Mouse (Mus musculus) MEL-GATA-1-ER (cell line): ENCODE data around the gene Hoxa1.

ENCODE experiments used
- DNase-seq: peaks from one replicate; pipeline ENCODE4 v3.0.0-alpha.2; 2012; ENCODE audit warnings: low read depth; ENCODE audit errors: extremely low read depth

Gene Hoxa1

DNA sequence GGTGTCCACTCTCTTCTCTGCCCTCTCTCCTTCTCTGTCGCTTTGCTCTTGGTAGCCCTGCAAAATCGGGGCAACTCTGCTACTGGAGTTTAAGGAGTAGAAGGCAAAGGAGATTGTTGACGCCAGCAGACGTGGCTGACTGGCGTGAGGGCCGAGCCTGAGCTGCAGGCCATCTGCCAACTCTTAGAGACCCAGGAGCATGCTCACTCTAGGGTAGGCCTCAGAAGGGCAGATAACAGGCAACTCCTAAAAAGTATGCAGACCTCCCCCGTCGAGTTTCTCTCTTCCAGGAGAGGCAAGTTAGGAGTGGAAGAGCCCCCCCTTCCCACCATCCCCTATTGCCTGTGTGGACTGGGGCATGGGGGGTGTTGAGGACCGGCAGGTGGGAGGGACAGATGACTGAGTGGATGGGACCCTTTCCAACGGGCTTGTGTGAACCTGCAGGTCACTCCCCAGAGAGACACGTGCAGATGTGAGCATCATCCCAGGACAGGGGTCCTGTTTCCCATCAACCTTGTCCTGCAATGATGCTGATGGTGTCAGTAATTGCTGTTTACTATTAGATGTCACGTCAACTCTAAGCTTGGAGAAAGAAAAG, 1.1 kb upstream of the Hoxa1 start:
- DNase-seq, result no peak

DNA sequence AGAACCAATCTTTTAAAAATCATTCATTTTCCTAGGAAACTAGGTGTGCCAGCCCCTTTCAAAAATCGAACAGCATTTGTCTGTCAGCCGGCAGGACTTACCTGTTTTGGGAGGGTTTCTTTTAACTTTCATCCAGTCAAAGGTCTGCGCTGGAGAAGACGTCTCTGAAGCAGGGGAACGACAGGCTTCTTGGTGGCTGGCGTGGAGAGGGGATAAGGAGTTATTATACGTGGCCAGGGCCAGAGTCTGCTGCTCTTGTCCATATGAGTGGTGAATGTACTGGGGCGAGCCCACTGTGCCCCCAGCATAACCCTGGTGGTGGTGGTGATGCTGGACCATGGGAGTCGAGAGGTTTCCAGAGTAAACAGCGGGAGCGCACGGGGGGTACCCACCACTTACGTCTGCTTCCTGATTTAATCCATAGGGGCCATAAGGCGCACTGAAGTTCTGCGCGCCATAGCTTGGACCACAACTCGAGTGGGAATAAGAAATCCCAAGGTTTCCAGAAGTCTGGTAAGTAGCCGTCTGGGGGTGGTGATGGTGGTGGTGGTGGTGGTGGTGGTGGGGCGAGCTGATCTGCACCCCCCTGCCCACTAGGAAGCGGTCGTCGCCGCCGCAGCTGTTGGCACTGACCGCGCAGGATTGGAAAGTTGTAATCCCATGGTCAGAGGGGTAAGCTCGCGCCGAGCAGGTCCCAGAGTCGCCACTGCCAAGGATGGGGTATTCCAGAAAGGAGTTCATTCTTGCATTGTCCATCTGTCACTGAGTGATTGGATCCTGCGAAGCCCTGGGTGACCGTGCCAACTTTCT, 446 bp downstream of the Hoxa1 start:
- DNase-seq, result no peak

DNA sequence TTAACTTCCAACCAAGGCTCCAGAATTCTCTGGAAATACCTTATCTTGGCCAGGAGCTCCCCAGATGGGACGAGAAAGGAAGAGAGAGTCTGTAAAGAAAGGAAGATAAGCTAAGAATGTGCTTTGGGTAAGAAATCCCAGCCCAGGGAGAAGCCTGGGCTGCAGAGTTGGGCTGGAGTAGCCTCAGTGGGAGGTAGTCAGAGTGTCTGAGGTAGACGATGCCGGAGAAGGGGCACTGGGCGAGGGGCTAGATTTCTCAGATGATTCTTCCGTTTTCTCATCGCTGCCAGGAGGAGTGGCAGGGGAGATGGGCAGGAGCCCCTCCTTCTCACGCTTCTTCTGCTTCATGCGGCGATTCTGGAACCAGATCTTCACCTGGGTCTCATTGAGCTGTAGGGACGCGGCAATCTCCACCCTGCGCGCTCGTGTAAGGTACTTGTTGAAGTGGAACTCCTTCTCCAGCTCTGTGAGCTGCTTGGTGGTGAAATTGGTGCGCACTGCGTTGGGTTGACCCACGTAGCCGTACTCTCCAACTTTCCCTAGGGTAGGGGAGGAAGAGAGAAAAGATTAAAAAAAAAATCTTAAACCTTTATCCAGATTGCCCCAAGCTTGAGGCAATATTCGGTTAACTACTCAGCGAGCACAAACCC, 1.4 kb downstream of the Hoxa1 start:
- no peak for DNase-seq

DNA sequence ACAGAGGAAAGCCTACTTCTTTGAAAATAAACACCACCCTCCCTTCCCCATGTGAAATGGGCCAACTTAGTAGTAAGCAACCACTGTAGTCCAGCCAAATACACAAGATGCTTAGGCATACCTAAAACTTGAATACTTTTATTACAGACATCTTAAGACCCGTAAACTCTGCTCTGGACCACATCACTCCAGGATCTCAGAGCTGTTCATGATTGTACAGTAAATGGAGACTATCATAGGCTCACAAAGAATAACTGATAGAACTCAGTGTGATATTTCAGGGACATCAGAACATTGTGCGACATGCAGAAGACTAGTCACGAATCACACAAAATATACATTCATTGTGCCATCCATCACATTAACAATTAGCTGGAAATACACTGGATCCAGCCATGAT, 2.6 kb downstream of the Hoxa1 start:
- no peak for DNase-seq

DNA sequence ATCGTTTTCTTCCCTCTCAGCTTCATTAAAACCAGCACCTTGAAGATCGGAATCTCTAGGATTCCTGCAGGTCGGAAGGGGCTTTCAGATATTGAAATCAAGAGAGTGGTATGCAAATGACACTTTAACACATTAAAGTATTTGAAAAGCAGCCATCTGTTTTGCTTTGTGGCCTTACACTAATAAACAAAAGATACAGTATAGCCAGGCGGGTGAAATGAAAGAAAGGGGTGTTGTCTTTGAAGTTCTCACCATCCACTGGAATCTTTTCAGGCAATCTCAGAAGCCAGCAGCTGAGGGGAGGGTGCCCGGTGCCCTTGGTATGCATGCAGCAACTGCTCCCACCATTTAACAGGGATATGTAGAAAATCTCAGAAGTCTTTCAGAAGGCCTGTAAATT, 4.1 kb downstream of the Hoxa1 start:
- no peak for DNase-seq

DNA sequence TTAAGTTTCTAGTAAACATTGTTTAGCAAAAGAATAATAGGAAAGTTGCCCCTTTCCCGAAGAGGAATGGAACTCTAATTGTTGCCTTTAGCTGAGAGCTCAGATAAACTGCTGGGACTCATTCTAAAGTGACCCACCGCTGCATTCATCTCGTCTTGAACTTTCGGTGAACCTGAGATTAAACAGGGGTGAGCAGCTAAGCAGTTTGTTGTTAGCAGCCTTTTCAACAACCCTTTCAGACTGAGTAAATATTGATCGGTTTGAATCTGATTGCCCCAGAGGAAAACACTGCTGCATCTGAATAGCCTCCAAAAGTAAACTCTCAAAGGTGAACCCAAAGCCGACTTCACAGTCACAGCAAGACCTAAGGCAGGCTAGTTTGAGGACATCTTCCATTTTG, 4.8 kb downstream of the Hoxa1 start:
- no peak for DNase-seq

DNA sequence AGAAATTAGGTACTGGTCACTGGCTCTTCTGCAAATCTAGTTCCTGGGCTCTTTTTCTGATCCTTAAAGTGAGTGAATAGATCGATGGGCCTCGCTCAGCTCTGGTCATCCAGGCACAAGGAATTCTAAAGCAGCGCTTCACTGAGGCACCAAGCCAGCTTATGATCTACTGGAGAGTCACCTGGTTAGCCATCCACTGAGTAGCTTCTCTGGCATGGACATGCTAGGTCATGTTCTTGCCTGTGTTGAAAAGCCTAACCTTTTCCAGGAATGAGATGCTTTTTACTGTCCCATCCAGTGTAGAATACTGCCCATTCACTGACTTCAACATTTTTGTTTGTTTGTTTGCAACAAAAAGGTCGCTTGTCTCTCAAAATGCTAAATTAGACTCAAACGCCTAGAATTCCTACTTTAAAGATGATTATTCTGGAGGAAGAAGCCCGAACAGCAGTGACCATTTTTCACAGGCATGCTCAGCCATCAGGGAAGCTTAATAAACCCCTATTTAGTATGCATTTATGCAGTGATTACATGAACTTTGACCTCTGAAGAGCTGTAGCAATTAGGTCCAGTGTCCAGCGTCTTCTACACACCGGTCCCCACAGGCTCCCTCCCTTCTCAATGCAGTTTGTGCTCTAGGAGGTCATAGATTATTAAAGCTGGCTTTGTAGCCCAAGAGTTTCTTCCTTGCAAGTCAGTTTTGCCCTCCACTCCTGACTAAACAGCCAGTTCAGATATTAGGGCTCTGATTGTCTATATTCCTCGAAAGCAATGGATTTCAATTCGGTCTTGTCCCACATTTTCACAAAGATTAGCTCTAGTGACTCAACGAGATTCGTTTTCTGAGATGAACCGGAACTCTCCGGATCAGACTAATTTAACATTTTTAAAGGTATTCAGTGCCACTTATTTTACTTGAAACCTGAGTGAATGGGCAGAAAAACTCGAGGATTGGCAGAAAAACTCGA, 5.6 kb downstream of the Hoxa1 start:
- no peak for DNase-seq

DNA sequence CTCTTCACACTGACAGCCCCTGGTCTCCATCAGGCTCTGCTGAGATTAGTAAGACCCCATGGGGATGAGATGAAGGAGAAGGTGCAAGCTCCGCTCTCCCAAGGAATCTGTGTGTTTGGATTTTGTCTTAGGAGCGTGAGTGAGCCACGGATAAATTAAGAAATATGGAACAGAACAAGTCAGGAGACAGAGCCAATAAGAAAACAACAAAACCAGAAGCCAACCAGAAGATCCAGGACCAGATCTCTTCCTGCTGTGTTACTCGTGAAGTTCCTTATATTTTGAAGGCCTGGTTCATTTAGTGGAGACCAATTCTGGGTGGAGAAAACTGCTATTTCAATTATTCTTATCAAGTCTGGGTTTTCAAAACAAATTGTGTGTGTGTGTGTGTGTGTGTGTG, 6.5 kb downstream of the Hoxa1 start:
- DNase-seq, result no peak

DNA sequence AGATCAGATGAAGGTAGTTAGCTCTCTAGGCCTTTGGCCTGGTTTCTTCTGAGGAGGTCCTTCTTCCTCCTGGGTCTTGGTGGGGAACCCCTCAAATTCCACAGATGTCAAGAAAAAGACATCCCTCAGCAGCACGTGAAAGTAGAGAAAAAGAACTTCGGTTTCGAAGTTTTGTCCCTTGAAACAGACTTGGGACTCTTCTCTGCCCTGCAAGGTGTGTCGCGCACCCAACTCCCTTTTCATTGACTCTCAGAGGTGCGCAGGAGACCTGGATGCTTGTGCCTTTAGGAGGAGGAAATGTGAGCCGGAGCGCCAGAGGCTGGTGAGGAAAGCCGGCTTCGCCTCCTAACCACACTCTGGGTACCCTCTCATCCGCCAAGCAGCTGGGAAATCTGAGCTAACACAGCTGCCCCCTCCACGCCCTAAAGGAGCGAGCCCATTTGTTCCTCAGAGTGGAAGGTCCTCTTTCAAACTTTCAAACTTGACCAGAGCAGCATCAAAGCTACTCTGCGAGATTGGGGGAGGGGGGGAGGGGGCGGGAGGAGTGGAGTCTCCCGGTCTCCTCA, 7.6 kb downstream of the Hoxa1 start:
- no peak for DNase-seq

DNA sequence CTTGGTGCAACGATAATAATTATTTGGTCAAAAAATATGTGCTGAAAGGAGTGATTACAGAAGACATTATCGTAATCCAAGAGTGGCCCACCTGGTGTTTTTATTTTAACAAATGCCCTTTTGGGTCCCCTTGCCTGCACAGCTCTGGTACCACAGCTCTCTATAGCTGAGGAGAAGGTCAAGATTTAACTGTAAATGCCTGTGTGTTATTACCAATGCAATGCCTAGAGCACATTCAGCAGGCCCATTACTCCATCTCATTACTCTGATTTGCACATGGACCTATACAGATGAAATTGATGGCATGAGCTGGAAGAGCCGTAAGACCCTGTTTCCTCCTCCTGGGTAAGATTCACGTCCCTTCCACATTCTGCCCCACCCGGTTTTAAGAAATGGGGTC, 19.0 kb downstream of the Hoxa1 start:
- DNase-seq, result no peak

DNA sequence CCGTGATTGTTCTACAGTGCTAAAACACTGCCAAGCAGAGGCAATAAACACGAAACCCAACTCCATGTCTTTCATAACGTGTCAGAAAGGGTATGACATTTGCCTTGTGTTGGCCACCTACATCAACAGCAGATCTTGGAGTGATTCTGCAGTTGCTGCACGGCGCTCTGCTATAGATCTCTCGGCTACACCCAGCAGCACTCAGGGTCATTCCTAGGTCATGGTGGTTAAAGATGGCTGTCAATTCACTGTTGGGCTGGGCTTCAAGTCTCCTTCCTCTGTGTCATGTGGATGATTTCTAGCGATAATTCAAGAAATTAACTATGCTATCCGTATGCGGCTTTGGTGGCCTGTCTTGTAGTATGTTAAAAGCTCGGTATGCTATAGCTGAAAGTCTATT, 19.5 kb downstream of the Hoxa1 start:
- no peak for DNase-seq

DNA sequence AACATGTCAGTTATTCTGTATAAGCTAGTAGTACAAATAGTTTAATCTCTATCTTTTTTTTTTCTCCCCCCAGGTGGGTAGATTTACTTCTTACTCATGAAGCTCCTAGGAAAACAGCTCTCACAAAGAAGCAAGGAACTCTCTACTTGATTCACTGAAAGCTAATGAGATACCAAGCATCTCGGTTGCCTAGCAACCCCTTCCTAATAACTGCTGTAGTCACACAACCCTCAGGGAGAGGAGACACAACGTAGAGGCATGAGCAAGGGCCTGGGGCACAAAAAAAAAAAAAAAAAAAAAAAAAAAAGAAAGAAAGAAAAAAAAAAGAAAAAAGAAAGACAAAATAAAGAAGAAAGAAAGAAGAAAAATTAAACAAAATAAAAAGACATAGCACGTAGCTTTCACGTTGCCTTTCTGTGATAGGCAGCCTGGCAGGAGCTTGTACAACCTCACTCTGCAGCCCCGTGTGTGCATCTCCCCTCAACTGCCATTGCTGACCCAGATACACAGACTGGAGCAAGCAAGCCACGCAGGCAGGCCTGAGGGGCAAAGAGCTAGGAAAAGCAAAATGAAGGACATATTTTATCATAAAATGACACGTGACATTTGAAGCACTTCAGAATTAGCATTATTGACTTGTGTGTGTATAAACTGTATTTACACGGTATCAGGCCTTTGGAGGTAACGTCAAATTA, 20.1 kb downstream of the Hoxa1 start:
- no peak for DNase-seq

DNA sequence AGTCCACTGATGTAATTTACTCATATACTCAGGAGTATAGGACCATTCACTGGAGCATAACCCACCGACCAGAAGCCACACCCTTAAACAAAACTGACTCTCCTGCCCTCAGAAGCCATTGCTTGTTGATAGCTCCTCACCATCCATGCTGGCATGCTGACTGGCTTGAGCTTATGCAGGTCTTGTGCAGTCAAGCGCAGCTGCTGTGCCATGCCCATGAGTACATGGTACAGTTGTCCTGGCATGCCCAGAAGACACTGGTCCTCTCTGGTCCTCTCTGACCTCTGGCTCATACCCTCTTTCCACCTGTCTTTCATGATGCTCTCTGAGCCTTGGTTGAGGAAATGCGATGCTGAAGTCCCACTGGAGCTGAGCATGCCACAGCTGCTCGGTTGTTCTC, 34.4 kb downstream of the Hoxa1 start:
- DNase-seq, result no peak

DNA sequence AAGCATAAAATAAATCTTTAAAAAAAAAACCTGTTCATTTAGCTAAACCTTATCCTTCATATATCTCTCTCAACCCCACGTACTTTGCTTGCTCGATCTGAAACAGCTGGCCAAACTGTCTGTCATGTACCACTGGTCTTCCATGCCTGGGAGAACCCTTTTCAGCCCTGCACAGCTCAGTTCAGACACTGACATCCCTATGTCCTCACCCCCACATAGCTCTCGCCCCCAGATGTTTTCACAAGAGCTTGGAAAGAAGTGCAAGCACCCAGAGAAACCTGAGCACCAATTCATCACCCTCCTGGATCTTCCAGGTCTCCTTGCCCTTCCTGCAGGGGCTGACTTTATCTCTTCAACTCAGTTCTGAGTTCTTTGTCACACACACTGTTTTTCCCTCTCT, 36.9 kb downstream of the Hoxa1 start:
- DNase-seq, result no peak

DNA sequence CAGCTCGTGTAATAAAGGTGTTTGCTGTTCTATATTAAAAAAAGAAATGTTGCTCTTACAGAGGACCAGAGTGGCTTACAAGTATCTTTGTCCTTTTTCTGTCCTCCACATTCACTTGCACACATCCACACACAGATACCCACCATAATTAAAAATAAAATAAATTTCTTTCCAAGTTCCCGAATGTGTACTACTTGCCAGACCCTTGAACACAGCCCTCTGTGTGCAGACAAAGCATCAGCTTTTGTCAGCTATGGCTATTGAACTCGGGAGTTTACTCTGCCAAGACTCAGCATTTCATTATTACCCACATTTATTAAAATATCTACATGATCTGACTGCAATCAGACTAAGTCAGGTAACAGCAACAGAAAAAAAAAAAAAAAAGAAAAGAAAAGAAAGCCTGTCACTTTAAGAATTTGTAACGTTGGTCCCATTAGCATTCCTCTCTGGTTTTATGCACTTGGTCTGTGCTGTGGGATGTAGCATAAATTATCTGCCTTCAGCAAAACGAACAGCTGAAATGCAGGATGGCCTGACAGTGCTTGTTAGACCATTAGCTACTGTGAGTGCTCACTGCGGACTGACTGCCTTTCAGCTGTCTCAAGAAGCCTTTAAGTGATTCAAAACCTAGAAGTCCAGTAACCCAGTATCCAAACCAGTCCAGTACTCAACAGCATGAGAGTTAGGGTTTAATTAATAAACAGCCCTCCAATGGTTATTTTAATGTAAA, 39.0 kb downstream of the Hoxa1 start:
- DNase-seq, result no peak

DNA sequence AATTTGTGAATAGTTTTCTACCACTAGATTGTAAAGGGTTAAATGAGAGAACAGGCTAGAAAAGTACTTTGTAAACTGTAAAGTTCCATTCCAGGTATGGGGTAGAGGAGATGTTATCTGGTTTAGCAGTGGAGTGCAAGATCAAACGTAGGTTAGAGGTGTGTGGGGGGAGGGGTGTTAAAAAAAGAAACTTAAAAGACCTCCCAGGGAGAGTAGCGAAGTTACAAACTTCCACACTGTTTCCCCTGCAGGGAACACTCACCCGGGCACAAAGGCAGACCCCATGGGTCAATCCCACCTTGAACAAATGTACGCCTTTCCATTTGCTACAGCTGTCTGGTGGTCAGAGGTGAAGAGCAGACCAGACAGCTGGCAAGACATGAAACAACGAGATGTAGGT, 42.2 kb downstream of the Hoxa1 start:
- DNase-seq, result no peak

DNA sequence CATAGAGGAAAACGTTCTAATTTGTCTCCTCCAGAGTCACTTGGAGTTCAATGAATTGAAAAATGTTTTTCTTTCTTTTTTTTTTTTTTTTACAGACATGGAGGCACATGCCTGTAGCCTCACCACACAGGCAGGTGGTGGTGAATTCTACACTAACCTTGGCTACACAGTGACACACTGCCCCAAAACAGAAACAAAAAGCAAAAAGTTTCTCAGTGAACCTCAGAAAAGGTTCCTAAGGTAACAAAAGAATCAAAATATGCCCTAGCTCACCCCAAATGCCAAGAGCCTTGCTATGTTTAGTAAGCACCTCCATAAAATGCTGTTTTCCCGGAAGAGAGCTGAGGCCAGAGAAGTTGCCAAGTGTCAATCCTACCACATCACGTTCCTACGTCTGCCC, 46.3 kb downstream of the Hoxa1 start:
- DNase-seq, result no peak

DNA sequence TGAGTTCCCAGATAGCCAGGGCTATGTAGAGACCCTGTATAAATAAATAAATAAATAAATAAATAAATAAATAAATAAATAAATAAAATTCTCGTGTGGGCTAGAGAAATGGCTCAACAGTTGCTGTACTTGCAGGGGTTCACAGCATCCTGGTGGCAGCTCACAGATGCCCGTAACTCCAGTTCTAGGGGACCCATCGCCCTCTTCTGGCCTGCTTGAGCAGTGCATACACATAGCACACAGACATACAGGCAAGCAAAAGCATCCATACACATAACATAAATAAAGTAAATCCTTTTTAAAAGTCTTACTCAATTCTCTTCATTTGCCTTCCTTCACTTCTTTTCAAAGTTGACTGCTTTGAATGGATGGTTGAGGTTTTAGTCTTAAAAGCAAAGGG, 50.7 kb downstream of the Hoxa1 start:
- no peak for DNase-seq

DNA sequence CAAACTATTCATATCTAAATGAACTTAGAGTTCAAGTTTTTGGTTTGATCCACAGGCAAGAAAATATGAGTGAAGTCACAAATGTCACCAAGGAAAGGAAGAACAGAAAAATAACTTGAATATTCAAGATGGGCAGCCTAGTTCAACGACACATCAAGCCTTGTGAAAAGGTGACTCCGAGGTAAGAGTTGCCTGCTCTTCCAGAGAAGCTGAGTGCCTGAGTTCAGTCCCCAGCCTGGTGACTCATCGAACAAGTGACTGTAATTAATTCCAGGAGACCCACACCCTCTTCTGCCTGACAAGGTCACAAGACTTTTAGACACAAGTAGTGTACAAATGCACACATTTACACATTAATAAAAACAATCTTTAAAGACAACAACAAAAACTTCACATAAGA, 51.4 kb downstream of the Hoxa1 start:
- no peak for DNase-seq

DNA sequence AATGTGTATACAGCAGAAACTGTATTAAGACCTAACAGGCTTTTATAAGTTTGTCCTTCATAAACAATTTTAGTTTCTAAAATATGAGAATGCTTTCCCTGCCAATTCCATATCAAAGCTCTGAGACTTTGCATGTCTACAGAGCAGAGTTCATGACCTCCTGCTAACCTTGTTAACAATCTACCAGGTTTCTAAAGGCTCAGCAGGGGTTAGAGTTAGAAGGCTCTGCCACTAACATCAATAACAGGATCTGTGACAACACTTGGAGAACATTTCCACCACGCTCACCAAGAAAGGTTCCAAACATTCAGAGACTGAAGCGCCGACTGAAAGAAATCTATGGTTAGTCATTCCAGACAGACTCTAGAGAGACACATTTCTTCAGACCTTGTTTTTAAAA, 51.9 kb downstream of the Hoxa1 start:
- DNase-seq, result no peak
